In genomic region chr10:79971183-79971497, GRCm38 (mm10) we compare ENCODE assay signal across 8 mouse cellular contexts. TPM values are rescaled to one million over a fixed set of nuclear protein-coding genes. Genes with fewer than 3 reads are reported as not detected.
A peak's percentile ranks its signal among the peaks of the same experiment; 100 is the strongest.
DNase-seq lines count a peak whose midpoint lies in the region; ATAC-seq and TF ChIP-seq lines count a peak whose summit lies in the region.

No protein-coding gene starts in this region.

- peaks cover 46% of the 10 kb centered on the region for H3K36me3 ChIP-seq in heart, embryonic 10.5 days
- H3K36me3 ChIP-seq in ES-Bruce4 (ENCODE audit: control insufficient read depth, insufficient read depth, low read length, poor library complexity, severe bottlenecking) = peaks cover 9% of the 10 kb centered on the region; the same call in 1 of the 2 replicates
- H3K36me3 ChIP-seq in forebrain, embryonic 16.5 days (ENCODE audit: control insufficient read depth, insufficient read depth) = peaks cover 21% of the 10 kb centered on the region
- H3K36me3 ChIP-seq in liver, embryonic 14.5 days (replicated peaks; ENCODE audit: control insufficient read depth, insufficient read depth, low read depth) = peaks cover 18% of the 10 kb centered on the region

- peak overlapping the region; percentile 56; the same call in 1 of the 2 replicates for H3K27ac ChIP-seq in heart, embryonic 10.5 days
- H3K27ac ChIP-seq in ES-Bruce4 (ENCODE audit: insufficient read depth, low read length) = no peak overlapping the region
- no peak overlapping the region for H3K27ac ChIP-seq in forebrain, embryonic 16.5 days (ENCODE audit: low read length)
- H3K27ac ChIP-seq in liver, embryonic 14.5 days = no peak overlapping the region

- no peak for TF ChIP-seq POLR2A in ES-Bruce4 (IDR thresholded peaks at IDR 0.05; ENCODE audit: insufficient read depth, low read length)

- no peak for TF ChIP-seq CTCF in ES-Bruce4 (IDR thresholded peaks at IDR 0.05; ENCODE audit: low read depth, low read length)
- TF ChIP-seq CTCF in liver, embryonic 14.5 days (IDR thresholded peaks at IDR 0.05; ENCODE audit: low read depth) = no peak

- H3K4me1 ChIP-seq in heart, embryonic 10.5 days = peaks cover 22% of the 10 kb centered on the region
- H3K4me1 ChIP-seq in ES-Bruce4 (ENCODE audit: control insufficient read depth, insufficient read depth, low read length) = no peaks in the 10 kb centered on the region
- H3K4me1 ChIP-seq in forebrain, embryonic 16.5 days (replicated peaks; ENCODE audit: control insufficient read depth, insufficient read depth, low read length) = peaks cover 11% of the 10 kb centered on the region
- H3K4me1 ChIP-seq in liver, embryonic 14.5 days (replicated peaks; ENCODE audit: control insufficient read depth in 2 of 2, insufficient read depth in 2 of 2, low read length in 1 of 2) = no peaks in the 10 kb centered on the region

- no peak for DNase-seq in heart, embryonic 10.5 days (ENCODE audit: low spot score)
- no peak for DNase-seq in heart, adult 11 months
- DNase-seq in liver, embryonic 14.5 days (ENCODE audit: low read depth in 3 of 3, low spot score in 3 of 3) = no peak
- DNase-seq in urinary bladder, adult 2 months (ENCODE audit: low spot score) = no peak
- no peak for DNase-seq in frontal cortex, postnatal 10 days (ENCODE audit: low spot score in 2 of 2)

- peak overlapping the region; percentile 57 for H3K4me2 ChIP-seq in forebrain, embryonic 16.5 days (ENCODE audit: low read length)
- H3K4me2 ChIP-seq in liver, embryonic 14.5 days (ENCODE audit: low read depth) = peak overlapping the region; percentile 28; the same call in 1 of the 2 replicates

- WGBS in heart, embryonic 10.5 days = 4% methylated on average over 21 of the region's 21 CpGs
- WGBS in forebrain, embryonic 16.5 days = 4% methylated on average over 21 of the region's 21 CpGs
- WGBS in liver, embryonic 14.5 days (ENCODE audit: insufficient replicate concordance) = 4% methylated on average over 21 of the region's 21 CpGs

- H3K4me3 ChIP-seq in heart, embryonic 10.5 days = peak overlapping the region; percentile 63
- H3K4me3 ChIP-seq in ES-Bruce4 (ENCODE audit: low read depth, low read length) = peak overlapping the region; percentile 44
- H3K4me3 ChIP-seq in forebrain, embryonic 16.5 days (replicated peaks; ENCODE audit: low read length) = peak overlapping the region; percentile 37
- H3K4me3 ChIP-seq in liver, embryonic 14.5 days (ENCODE audit: insufficient read depth in 1 of 2, low read depth in 2 of 2, low read length in 2 of 2) = no peak overlapping the region; a peak in 1 of 4 replicates

- ATAC-seq in forebrain, embryonic 16.5 days = no peak; the same call in 1 of the 2 replicates
- no peak for ATAC-seq in liver, embryonic 14.5 days (ENCODE audit: insufficient read depth)
- no peak for ATAC-seq in activated CD4-positive, CD25-positive, alpha-beta regulatory T cell, adult 4 months

- H3K9ac ChIP-seq in ES-Bruce4 (ENCODE audit: low read depth, poor library complexity, severe bottlenecking) = peak overlapping the region; percentile 62
- peak overlapping the region; percentile 44 for H3K9ac ChIP-seq in forebrain, embryonic 16.5 days (replicated peaks; ENCODE audit: low read depth, low read length)
- no peak overlapping the region for H3K9ac ChIP-seq in liver, embryonic 14.5 days (replicated peaks)

- H3K27me3 ChIP-seq in heart, embryonic 10.5 days (ENCODE audit: insufficient read depth, poor library complexity, severe bottlenecking) = peaks cover 61% of the 10 kb centered on the region
- no peaks in the 10 kb centered on the region for H3K27me3 ChIP-seq in ES-Bruce4 (ENCODE audit: control insufficient read depth, insufficient read depth, low read length, poor library complexity, severe bottlenecking)
- peaks cover 15% of the 10 kb centered on the region for H3K27me3 ChIP-seq in forebrain, embryonic 16.5 days (replicated peaks; ENCODE audit: control insufficient read depth, insufficient read depth, low read length)
- peaks cover 22% of the 10 kb centered on the region for H3K27me3 ChIP-seq in liver, embryonic 14.5 days (ENCODE audit: control insufficient read depth, insufficient read depth, low read length)

- H3K9me3 ChIP-seq in heart, embryonic 10.5 days = no peaks in the 10 kb centered on the region
- no peaks in the 10 kb centered on the region for H3K9me3 ChIP-seq in ES-Bruce4 (replicated peaks; ENCODE audit: control insufficient read depth, insufficient read depth, low read length, poor library complexity, severe bottlenecking)
- H3K9me3 ChIP-seq in forebrain, embryonic 16.5 days (ENCODE audit: control insufficient read depth, low read length) = no peaks in the 10 kb centered on the region
- H3K9me3 ChIP-seq in liver, embryonic 14.5 days (ENCODE audit: control insufficient read depth, low read length) = peaks cover 2% of the 10 kb centered on the region

- TF ChIP-seq EP300 in ES-Bruce4 (IDR thresholded peaks at IDR 0.05; ENCODE audit: insufficient read depth, low read depth, low read length) = no peak
- TF ChIP-seq EP300 in liver, embryonic 14.5 days (IDR thresholded peaks at IDR 0.05; ENCODE audit: low read depth) = no peak

RNA-seq across cellular contexts. Expression of gene Grin3b, which starts 0.6 kb away (rescaled TPM):
- polyA plus RNA-seq in heart, embryonic 10.5 days (2016; fragmentation: Nextera tagmentation; extraction: Ambion mirVana) = 0.30 and 0.34 TPM in 2 replicates
- polyA plus RNA-seq in ES-Bruce4 (2011; ENCODE audit: insufficient read depth, insufficient read length, low read depth, missing spikeins) = not detected in 2 replicates
- polyA plus RNA-seq in forebrain, embryonic 16.5 days (2015; fragmentation: Nextera tagmentation; extraction: Ambion mirVana) = 0.29 and 0.60 TPM in 2 replicates
- polyA plus RNA-seq in liver, embryonic 14.5 days (2012; rRNA removed) = 0.01 and 0.03 TPM in 2 replicates
- polyA plus RNA-seq in liver, embryonic 14.5 days (2014; fragmentation: Nextera tagmentation; extraction: Ambion mirVana) = 0.13 TPM in 1 of 2 replicates, not detected in the other
- polyA plus RNA-seq in urinary bladder, adult 2 months (2012; rRNA removed) = 0.04 TPM in 1 of 2 replicates, not detected in the other
- not detected for polyA plus RNA-seq in activated CD4-positive, CD25-positive, alpha-beta regulatory T cell, adult 4 months (2017; shearing (Covaris generic))

RNA-seq across cellular contexts. Expression of gene Wdr18, which starts 11.2 kb away (rescaled TPM):
- 127 and 155 TPM in 2 replicates for polyA plus RNA-seq in heart, embryonic 10.5 days (2016; fragmentation: Nextera tagmentation; extraction: Ambion mirVana)
- 47.6 and 55.3 TPM in 2 replicates for polyA plus RNA-seq in ES-Bruce4 (2011; ENCODE audit: insufficient read depth, insufficient read length, low read depth, missing spikeins)
- 81.8 and 97.7 TPM in 2 replicates for polyA plus RNA-seq in forebrain, embryonic 16.5 days (2015; fragmentation: Nextera tagmentation; extraction: Ambion mirVana)
- polyA plus RNA-seq in liver, embryonic 14.5 days (2012; rRNA removed) = 22.3 and 24.7 TPM in 2 replicates
- 58.4 TPM in 2 replicates for polyA plus RNA-seq in liver, embryonic 14.5 days (2014; fragmentation: Nextera tagmentation; extraction: Ambion mirVana)
- polyA plus RNA-seq in urinary bladder, adult 2 months (2012; rRNA removed) = 23.5 and 25.0 TPM in 2 replicates
- polyA plus RNA-seq in activated CD4-positive, CD25-positive, alpha-beta regulatory T cell, adult 4 months (2017; shearing (Covaris generic)) = 10 to 100 TPM; 63.9 to 70.0 TPM

RNA-seq across cellular contexts. Expression of gene Tmem259, which starts 13.0 kb away (rescaled TPM):
- polyA plus RNA-seq in heart, embryonic 10.5 days (2016; fragmentation: Nextera tagmentation; extraction: Ambion mirVana) = 12.7 and 16.4 TPM in 2 replicates
- polyA plus RNA-seq in ES-Bruce4 (2011; ENCODE audit: insufficient read depth, insufficient read length, low read depth, missing spikeins) = 54.6 and 61.1 TPM in 2 replicates
- polyA plus RNA-seq in forebrain, embryonic 16.5 days (2015; fragmentation: Nextera tagmentation; extraction: Ambion mirVana) = 12.3 and 12.8 TPM in 2 replicates
- polyA plus RNA-seq in liver, embryonic 14.5 days (2012; rRNA removed) = 59.7 and 79.7 TPM in 2 replicates
- polyA plus RNA-seq in liver, embryonic 14.5 days (2014; fragmentation: Nextera tagmentation; extraction: Ambion mirVana) = 5.9 and 8.6 TPM in 2 replicates
- polyA plus RNA-seq in urinary bladder, adult 2 months (2012; rRNA removed) = 135 and 159 TPM in 2 replicates
- 1 to 10 TPM; 1.9 to 3.8 TPM for polyA plus RNA-seq in activated CD4-positive, CD25-positive, alpha-beta regulatory T cell, adult 4 months (2017; shearing (Covaris generic))

RNA-seq across cellular contexts. Expression of gene Cnn2, which starts 17.2 kb away (rescaled TPM):
- 408 and 456 TPM in 2 replicates for polyA plus RNA-seq in heart, embryonic 10.5 days (2016; fragmentation: Nextera tagmentation; extraction: Ambion mirVana)
- polyA plus RNA-seq in ES-Bruce4 (2011; ENCODE audit: insufficient read depth, insufficient read length, low read depth, missing spikeins) = 156 and 164 TPM in 2 replicates
- polyA plus RNA-seq in forebrain, embryonic 16.5 days (2015; fragmentation: Nextera tagmentation; extraction: Ambion mirVana) = 30.5 and 31.3 TPM in 2 replicates
- polyA plus RNA-seq in liver, embryonic 14.5 days (2012; rRNA removed) = 14.3 and 15.8 TPM in 2 replicates
- 33.8 and 39.7 TPM in 2 replicates for polyA plus RNA-seq in liver, embryonic 14.5 days (2014; fragmentation: Nextera tagmentation; extraction: Ambion mirVana)
- polyA plus RNA-seq in urinary bladder, adult 2 months (2012; rRNA removed) = 173 and 185 TPM in 2 replicates
- polyA plus RNA-seq in activated CD4-positive, CD25-positive, alpha-beta regulatory T cell, adult 4 months (2017; shearing (Covaris generic)) = 100 to 1,000 TPM; 828 to 877 TPM

RNA-seq across cellular contexts. Expression of gene Abca7, which starts 25.2 kb away (rescaled TPM):
- 2.8 and 4.1 TPM in 2 replicates for polyA plus RNA-seq in heart, embryonic 10.5 days (2016; fragmentation: Nextera tagmentation; extraction: Ambion mirVana)
- 10.6 and 11.0 TPM in 2 replicates for polyA plus RNA-seq in ES-Bruce4 (2011; ENCODE audit: insufficient read depth, insufficient read length, low read depth, missing spikeins)
- 3.9 and 4.7 TPM in 2 replicates for polyA plus RNA-seq in forebrain, embryonic 16.5 days (2015; fragmentation: Nextera tagmentation; extraction: Ambion mirVana)
- polyA plus RNA-seq in liver, embryonic 14.5 days (2012; rRNA removed) = 11.2 and 12.7 TPM in 2 replicates
- 4.9 and 6.0 TPM in 2 replicates for polyA plus RNA-seq in liver, embryonic 14.5 days (2014; fragmentation: Nextera tagmentation; extraction: Ambion mirVana)
- 7.5 and 9.2 TPM in 2 replicates for polyA plus RNA-seq in urinary bladder, adult 2 months (2012; rRNA removed)
- polyA plus RNA-seq in activated CD4-positive, CD25-positive, alpha-beta regulatory T cell, adult 4 months (2017; shearing (Covaris generic)) = 10 to 100 TPM; 13.2 to 17.0 TPM

Comparison
In these comparisons a context has a peak if more than half of its experiments do, and no peak if none do; other contexts are left out.
1. H3K4me3 ChIP-seq: peak in heart, embryonic 10.5 days (single experiment), ES-Bruce4 (single experiment) and forebrain, embryonic 16.5 days (single experiment); none in liver, embryonic 14.5 days (0 of 2).